Mouse (Mus musculus) testis, postnatal 14 days (tissue): ENCODE measurements around the gene Galns.

Experiments
- DNase-seq: peaks from one replicate; pipeline ENCODE4 v3.0.0; 2021; ENCODE audit warnings: low spot score

Galns gene

GRCm38 (mm10) chr8:122611295-122612133 lies at the start of gene Galns, which contains the start of gene Trappc2l:
Galns (minus strand) TSS chr8:122611463.
Trappc2l (plus strand) TSS chr8:122611640.
- peak; percentile 95 for DNase-seq

DNA sequence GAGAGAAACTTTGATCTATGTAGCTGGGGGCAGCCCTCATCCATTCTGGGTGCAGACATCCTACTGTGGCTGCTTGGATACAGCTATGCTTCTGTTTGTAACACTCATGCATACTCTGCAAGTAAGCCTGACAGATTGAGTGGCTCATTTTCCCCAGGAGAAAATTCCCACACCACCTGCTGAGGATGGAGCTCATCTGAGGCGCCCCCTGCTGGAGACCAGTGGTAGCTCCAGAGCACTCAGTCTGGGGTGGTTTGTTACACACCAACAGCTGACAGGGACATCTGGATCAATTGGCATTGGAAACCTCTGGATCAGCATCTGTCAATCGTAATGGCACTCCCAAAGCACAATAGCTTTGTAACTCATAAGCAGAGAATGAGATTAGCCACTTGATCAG lies 48.8 kb upstream of the Galns start:
- DNase-seq, result no peak

GRCm38 (mm10) chr8:122658807-122659160 lies 47.5 kb upstream of the Galns start:
- DNase-seq, result no peak

GRCm38 (mm10) chr8:122658149-122658806 lies 47.0 kb upstream of the Galns start:
- DNase-seq, result no peak

DNA sequence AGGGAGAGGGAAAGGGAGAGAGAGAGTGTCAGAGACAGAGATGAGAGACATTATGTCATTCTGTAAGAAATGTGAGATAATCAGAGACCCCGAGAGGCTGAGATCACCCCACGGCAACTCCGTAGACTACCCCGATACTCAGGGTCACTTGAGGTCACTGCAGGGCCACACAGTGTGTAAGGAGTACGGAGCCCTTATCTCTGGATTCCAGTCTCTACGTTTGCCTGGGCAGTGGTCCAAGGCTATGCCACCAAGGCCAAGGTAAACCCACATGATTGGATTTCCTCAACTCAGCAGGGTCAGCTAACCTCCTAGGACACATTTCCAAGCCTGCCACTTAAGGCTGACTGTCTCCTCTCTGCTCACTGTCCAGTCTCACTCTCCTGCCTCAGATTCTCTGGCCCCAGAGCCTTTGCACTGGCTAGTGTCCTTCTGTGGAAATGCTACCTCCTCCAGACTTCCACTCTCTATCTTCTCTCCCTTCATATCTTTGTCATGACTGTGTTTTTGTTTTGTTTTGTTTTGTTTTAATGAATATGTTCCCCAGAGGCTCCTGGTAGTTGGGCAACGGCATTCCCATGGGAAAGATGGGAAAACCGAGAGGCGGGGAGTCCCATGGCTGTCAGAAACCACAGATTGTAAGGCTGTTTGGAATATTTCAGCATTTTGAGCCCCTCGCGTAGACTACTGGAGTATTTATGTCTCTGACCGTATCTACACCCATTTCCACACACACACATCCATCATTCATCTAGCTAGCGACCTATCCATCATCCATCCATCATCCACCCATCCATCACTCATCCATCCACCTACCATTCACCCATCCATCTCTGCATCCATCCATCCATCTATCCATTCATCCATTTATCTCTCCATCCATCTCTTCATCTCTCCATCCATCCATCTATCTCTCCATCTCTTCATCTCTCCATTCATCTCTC lies 45.1 kb upstream of the Galns start:
- DNase-seq, result peak; percentile 84

GRCm38 (mm10) chr8:122654768-122655167 lies 43.5 kb upstream of the Galns start:
- peak; percentile 29 for DNase-seq

GRCm38 (mm10) chr8:122652643-122653042 lies 41.4 kb upstream of the Galns start:
- DNase-seq, result no peak

DNA sequence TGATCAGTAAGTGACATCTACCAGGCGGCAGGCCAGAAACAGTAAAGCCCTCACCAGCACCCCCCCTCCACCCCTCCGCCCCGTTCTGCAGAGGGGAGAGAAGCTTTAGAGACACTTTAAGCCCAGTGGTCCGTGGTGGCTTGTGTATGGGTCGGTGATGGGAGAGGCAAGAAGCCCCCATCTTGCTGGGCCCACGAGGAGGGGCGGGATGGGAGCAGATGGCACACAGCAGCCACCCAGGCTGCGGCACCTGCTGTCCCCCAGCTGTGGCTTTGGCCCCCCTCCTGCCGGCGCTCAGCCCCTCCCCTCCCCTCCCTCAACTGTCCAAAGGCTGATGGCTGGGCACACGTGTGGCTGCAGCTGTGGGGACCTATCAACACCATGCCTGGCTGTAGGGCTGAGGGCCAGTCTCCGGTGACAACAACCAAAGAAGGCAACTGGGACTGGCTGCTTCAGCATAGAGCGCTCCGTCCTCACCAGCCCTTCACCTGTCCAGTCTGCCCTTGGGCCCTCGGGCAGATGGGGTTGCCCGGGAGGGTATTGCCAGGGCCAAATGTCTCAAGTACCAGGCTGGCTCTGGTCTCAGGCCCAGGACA lies 40.2 kb upstream of the Galns start:
- no peak for DNase-seq

DNA sequence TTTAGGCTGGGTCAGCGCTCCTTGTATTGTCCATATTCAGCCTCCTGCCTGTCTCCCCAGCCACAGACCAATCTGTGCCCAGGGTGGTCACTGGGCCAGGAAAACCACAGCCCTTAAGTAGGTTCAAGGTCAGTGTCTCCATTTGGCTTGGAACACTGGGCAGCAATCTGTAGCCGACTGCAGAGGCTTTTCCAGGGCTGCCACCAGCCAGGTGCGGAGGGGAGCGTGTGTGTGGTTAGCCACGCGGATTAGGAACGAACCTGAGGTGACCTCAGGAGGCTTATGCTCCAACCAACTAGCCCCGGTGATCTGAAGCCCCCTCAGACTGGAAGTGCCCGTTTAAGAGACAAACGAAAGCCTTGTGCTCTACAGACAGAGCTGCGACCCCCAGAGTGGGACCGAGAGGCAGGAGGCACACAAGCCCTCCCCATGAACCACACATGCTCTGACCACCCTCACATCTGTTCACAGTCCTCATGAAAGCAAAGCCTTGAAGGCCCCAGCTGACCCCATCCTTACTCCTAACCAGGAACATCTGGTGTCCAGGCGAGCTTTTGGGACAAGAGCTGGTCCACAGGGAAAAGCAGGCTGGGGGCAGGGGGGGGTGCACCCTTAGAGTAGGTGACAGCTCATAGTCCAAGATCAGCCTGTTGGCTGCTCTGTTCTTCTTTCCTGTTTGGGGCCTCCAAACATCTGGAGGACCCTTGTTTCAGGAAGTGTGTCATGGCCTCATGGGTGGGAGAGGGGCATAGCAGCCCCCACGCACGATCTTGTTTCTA lies 37.1 kb upstream of the Galns start:
- DNase-seq, result no peak

DNA sequence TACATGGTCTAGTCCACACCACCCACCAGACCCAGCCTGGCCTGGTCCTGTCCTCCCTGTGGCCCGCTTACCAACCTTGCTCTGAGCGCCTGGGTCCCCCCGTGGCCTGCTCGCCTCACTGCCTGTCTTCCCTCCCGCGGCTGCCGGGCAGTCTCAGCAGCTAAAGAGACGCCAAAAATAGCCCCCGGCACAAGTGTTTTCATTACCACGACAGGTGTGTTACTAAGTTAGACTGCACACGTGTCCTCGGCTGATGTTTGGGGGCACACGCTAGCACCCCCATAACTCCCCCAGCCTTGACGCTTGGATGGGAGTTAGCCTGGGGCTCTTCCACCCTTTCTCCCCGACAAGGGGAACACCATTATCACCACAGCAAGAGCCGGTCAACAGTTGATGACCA lies 35.1 kb upstream of the Galns start:
- DNase-seq, result no peak

DNA sequence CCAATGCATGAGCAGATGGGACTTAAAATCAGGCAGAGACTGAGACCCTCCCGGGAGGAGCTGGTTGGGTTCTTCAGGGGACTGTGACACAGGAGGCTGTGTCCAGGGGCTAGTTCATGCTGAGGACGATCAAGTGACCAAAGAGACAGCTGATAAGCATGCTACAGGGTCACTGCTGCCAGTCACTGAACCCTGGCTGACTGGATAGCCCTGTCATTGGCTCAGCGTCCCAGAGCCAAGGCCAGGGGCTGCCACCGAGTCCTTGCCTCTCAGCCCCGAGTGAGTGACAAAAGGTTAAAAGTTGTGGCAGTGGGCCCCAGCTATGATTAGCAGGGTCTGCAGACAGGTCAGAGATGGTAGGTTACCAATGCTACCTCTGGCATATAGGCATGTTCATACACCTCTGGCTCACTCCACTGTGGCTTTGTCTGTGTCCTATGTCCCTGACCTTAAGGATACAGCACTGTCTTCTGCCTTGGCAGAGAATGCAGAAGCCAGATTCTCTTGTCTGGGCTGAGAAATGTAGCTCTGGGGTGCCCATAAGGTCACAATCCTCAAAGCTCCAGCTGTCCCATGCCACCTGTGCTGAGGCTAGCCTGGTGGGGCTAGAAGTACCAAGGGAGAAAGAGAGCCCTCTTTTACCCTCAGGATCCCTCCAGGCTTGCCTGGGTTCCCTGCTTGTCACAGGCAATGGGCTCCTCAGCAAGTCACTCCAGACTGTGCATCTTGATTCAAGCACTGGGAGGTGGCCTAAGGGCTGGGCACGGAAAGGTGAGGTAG lies 33.1 kb upstream of the Galns start:
- no peak for DNase-seq

GRCm38 (mm10) chr8:122642071-122642470 lies 30.8 kb upstream of the Galns start:
- no peak for DNase-seq

- no peak for DNase-seq
Observed at GRCm38 (mm10) chr8:122641406-122641805, 30.1 kb upstream of the Galns start.

DNA sequence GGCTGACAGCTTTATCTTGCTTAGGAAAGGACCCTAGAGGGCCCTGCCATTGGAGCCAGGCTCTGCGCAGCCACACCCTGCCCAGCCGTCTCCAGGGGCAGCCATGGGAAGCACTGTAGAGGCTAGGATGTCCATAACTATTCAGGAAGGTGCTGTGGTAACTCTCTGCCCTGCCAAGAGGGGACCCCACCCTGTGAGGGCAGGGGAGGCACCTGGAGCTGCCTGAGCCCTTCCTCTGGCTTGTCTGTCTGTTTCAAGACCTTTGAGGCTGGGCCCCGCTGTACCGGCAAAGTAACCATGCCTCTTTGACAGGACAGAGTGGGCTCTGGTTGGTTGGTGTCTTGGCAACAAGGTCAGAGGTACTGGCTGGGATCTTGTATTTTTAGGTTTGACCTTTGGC lies 29.6 kb upstream of the Galns start:
- DNase-seq, result no peak

DNA sequence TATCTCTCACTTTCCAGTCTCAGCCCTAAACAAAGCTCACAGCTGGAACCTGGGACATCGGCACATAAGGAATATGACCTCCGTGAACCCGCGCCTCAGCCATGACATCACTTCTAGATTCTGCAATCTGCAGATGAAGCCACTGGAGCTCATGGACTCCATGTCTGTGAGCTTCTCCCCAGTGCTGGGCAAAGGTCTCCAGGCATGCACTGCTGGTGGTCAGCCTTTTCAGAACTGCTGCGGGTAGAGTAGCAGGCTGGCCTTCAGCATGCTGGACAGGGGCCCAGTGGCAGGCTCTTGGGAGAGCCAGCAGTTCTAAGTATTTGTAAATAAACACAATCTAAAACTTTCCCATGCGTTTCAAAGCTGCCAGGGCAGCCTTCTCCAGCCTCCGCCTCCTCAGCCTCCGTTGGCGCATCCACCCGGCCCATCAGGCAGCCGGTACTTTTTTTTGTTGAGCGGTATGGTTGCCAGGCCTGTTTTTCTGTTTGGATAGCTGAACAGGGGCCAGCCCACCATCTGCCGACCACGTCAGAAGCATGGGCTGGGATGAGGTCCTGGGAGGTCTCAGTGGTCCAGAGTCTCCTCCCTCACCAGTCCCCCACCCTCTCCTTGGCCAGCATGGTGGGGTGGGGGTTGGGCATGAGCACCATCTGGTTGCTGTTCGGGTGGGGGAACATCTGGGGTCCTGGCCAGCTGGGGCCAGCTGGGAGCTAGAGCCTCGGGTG lies 28.4 kb upstream of the Galns start:
- peak; percentile 49 for DNase-seq

- DNase-seq, result no peak
Observed at GRCm38 (mm10) chr8:122638601-122639000, 27.3 kb upstream of the Galns start.

DNA sequence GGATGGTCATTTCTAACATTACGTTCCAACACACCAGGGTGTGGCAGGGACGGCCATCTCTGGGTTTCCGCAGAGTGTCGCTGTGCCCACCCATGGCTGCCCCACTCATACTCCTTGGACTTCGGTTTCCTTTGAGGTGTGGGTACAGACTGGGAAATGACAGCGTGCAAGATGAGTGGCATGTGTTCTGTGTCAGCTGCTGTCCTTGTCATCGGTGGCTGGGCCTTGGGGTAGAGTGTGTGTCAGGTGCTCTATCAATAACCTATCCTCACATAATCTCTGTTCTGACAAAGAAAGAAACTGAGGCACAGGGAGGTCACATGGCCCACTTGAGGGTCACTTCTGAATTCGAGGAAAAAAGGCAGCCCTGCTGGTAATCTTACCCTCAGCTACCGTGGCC lies 26.0 kb upstream of the Galns start:
- no peak for DNase-seq

- no peak for DNase-seq
Observed at GRCm38 (mm10) chr8:122636803-122637175, 25.5 kb upstream of the Galns start.

DNA sequence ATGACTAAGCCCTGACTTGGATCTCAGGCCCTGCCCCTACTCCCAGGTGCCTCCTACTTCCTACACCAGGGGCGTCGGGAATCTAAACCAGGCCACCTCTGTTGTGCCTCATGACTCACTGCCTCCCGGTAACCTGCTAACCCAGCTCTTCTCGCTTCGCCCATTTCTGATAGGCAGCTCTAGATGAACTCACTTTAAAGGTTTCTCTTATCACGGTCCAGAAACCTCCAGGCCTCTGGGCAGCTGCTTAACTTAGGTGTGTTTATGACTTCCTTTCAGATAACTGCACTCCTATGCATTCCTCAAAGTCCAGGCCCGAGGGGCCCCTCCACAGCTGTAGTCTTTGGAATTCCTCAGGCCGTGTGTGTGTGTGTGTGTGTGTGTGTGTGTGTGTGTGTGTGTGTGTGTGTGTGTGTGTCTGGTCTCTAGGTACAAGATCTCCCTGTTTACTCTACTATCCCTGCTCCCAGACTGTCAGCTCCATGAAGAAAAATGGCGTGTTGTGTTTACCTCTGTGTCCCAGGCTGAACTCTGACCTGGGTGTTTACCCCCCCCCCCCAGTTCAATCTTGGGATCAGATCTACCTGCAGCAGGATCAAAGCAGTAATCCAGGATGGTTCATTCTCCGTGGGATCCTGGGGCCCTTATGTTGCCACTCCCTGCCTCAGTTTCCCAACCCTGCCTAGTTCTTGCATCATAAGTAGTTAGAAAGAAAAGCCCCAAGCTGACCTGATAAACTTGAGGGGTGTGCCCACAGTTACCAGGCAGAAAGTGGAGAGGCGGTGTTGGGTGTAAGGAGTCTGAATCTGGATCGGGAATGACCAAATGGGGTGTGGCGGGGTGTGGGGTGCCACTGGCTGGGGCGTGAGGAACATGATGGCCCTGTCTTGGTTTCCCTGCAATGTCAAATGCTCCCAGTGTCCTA lies 24.9 kb upstream of the Galns start:
- DNase-seq, result no peak
